Mouse (Mus musculus): Measurements from ENCODE around the gene Rock2.

Rock2 gene

DNA sequence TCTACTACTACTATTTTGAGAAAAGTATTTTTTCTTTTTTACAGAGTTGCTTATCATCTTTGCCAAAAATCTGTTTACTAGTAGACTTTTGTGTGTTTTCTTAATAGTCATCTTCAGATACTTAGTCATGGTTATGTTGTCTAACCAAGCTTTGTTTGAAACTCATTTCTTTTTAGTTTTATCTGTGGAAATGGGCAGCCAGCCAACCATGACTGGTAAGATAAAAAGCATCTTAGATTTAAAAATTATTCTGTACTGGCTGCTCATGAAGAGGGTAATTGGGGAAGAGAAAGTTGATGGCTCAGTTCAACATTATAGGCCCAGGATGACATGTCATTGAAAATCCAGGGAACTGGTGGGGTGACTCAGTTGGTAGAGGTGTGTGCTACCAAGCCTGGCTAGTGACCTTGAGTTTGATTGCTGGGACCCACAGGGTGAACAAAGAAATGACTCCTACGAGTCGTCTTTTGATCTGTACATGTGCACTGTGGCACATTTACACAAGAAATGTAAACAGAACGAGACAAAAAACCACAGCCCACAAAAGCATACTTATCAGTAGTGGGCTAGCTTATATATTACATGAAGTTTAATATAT lies 6.0 kb downstream of the Rock2 start:
- DNase-seq (ENCODE audit: low spot score): no peak

DNA sequence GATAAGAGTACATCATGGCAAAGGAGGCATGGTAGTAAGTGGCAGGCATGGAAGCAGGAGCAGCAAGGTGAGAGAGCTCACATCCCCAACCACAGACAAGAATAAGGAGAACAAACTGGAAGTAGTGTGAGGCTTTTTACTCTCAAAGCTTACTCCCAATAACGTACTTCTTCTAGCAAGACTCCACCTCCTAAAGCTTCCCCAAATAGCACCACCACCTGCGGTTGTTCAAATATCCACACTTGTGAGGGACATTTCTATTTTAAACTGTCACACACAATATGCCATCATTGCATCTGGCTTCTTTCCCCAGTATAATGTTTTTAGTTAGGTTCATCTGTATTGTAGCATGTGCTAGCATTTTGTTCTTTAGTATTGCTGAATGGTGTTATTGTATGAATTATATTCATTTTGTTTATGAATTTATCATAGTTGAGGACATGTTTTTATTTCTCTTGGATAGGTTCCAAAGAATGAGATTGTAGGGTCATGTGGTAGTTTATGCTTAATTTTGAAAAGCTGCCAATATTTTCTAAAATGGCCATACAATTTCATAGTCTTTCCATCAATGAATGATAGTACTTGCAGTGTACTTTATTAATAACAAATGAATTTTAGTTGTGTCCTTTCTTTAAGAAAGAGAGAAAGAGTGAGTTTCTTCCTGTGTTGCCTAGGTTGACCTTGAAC lies 9.4 kb downstream of the Rock2 start:
- no peak for DNase-seq (ENCODE audit: low spot score)

DNA sequence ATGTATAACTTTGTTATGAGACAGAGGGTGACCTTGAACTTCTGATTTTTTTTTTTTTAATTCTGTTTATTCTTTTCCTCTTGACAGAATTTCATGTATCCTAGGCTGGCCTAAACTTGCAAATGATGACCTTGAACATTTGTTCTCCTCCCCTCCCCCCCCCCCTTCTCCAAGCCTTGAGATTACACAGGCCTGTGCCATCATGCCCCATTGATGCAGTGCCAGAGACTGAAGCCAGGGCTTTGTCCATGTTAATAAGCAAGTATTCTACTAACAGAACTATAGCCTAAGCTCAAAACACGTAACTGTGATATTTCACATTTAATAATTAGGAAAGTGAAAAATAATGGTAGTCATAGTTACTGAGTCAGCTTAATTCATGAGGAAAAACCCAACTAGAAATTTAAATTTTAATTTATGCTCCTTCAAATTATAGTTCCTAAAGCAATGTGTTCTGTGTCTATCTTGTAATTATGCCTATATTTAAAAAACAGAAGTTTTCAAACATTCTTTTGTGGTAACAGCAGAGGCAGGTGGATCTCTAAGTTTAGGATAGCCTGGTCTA lies 12.7 kb downstream of the Rock2 start:
- no peak for DNase-seq (ENCODE audit: low spot score)

DNA sequence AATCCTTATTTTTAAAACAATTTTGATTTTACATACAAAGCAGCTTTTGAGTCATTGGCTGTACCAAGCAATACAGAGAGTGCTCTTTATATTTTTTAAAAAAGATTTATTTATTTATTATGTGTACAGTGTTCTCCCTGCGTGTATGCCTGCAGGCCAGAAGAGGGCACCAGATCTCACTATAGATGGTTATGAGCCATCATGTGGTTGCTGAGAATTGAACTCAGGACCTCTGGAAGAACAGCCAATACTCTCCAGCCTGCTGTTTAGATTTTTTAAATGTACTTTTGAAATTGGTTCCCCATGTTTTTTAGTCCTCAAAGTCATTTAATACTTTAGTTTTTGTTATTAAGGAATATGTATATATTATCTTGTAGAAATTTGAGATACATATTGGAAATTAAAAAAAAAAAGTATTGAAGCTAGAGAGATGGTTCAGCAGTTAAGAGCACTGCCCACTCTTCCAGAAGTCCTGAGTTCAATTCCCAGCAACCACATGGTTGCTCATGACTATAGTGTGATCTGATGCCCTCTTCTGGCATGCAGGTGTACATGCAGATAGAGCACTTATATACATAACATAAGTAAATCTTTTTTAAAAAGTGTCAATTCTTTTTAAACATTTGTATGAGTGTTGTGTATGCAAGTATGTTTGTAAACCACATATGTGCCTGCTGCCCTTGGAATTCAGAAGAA lies 13.4 kb downstream of the Rock2 start:
- DNase-seq (ENCODE audit: low spot score): no peak

DNA sequence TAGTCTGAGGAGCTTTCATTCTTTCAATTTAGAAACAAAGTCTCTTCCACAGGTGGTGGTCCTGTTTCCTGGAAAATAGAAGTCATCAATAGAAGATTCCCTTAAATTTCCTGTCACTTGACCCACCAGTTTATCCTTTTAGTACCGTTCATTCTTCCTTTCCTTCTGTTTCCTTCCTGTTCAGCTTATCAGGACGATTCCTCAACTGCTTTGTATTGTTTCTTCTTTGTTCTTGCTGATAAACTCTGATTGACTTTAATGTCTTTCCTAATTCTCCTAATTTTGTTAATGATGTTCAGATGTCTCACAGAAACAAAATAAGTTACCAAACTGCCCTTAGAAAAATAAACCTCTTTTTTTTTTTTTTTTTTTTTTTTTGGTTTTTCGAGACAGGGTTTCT lies 16.8 kb downstream of the Rock2 start:
- no peak for DNase-seq (ENCODE audit: low spot score)

DNA sequence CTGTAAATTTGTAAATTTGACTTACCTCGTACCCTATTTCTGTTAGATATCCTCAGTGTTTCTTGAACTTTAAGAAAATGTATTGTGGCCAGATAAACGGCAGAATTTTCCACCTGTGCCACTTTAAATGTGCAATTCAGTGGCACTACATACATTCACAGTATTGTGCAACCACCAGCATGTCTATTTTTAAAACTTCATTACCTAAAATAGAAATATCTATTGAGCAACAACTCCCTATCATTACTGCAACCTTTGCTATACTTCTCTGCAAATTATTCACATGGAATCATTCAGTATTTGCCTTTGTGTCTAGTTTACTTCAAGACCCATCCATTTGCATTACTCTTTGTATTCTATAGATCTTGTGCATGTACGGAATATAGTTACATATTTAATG lies 17.9 kb downstream of the Rock2 start:
- no peak for DNase-seq (ENCODE audit: low spot score)

DNA sequence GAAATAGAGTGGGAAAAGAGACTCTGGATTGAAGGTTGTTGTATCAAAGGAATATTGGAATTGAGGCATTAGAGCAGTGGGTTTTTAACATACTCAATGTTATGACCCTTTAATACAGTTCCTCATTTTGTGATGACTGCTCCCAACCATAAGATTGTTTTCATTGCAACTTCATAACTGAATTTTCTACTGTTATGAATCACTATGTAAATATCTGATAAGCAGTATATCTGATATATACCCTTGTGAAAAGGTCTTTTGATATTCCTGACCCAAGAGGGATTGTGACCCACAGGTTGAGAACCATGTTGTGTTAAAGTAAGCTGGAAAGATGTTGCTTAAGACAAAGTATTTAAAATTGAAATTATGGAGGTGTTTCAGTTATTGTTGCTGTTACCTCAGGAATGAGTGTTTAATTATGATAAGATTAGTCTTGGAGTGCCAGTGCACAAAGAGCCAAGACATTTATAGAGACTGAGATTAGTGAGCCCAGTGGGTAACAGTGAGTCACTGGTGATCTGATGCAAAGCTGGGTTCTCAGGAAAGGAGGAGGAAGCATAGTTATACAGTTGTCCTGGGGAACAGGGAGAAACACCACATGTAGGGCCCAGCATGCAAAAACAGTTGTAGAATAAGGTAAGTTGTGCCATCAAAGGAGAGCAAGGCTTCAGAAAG lies 25.6 kb downstream of the Rock2 start:
- no peak for DNase-seq (ENCODE audit: low spot score)

DNA sequence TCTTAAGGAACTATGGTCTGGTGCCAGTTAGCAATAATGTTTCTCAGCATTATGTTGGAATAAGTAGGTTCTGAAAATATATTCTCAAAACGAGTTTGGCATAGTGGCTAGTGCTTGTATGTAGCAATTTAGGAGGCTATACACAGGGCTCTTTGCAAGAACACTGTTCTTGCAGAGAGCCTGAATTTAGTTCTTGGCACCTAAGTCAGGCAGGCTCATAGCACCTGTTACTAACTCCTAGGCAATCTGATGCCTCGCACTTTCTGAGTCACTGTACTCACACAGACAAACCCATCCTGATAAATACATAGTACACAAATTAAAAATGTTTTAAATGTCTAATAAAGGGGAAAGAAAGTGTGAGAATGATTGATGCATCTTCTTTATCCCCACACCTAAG lies 33.2 kb downstream of the Rock2 start:
- DNase-seq (ENCODE audit: low spot score): no peak

DNA sequence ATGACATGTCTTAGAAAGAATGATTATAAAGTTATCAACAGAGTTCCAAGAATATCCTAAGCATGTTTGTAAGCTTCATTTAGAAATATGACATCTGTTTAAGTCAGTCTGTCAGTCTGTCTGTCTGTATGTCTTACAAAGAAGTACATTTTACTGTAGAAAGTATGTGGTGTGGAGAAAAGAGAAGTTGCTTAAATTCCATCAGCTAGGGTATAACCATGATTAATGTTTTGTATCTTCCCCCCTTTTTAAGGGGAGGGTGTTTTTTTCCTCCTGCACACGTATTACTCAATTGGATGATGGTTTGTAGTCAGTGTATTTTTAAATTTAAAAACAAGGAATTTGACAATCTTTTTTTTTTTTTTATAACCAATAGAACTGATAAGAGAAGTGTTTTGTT lies 39.7 kb downstream of the Rock2 start:
- DNase-seq (ENCODE audit: low spot score): no peak

DNA sequence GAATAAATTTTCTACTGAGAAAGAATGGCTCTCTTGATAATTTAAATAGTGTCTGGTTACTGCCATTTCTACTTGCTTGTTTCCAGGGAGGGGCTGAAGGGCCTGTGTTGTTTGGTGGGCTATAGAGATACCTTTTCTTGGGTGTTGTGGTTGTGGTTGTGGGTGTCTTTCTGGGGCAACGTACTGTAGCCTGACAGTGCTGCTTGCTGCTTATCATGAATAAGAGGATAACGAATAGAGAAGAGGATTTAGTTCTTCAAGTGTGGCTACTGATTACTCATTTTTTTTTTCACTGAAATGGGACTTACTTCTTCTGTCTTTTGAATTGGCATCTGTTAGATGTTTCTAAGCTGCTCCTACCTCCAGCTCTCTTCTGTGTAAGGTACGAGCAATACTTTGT lies 47.3 kb downstream of the Rock2 start:
- DNase-seq (ENCODE audit: low spot score): no peak

DNA sequence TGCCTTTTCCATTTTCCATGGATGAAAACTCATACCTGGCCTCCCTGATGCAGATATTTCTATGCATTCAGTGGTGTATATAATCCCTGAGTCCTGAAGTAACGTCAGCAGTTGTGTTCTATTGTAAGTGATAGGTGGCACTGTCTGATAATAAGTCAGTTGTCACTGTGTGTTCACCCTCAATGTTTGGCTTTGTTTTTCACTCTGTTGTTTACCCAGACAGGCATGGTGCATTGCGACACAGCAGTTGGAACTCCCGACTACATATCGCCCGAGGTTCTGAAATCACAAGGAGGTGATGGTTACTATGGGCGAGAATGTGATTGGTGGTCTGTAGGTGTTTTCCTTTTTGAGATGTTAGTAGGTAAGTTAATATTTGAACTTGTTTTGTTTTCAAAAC lies 53.5 kb downstream of the Rock2 start:
- no peak for DNase-seq (ENCODE audit: low spot score)

DNA sequence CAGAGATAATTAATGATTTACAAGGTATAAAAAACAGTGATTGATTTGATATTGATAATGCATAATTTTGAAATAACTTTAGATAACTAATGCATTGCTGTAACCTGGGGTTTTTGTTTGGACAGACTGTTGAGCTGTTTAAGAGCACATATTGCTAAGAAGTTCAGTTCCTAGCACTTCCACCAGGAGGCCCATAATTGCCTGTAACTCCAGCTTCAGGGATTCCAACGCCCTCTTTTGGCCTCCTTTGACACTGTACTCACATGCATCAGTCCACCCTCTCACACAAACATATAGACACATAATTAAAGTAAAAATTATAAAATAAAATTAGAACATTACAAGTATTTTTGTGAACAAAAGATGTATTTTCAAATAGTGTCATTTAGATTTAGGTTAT lies 64.2 kb downstream of the Rock2 start:
- no peak for DNase-seq (ENCODE audit: low spot score)

DNA sequence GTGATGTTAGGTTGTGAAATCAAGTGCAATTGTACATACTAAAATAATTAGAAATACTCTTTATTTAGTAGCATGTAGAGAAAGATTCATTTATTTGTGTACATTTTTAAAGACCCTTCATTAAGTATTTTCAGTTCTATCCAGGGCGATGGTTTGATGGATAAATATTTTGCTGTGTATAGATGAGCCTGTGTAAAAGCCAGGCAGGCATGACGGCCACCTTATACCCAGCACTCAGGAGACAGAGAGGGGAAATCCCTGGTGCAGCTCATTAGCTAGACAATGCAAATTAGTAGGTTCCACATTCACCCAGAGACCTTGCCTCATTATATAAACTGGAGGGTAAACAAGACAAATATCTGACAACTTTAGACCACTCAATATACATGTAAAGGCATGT lies 68.7 kb downstream of the Rock2 start:
- DNase-seq (ENCODE audit: low spot score): no peak

DNA sequence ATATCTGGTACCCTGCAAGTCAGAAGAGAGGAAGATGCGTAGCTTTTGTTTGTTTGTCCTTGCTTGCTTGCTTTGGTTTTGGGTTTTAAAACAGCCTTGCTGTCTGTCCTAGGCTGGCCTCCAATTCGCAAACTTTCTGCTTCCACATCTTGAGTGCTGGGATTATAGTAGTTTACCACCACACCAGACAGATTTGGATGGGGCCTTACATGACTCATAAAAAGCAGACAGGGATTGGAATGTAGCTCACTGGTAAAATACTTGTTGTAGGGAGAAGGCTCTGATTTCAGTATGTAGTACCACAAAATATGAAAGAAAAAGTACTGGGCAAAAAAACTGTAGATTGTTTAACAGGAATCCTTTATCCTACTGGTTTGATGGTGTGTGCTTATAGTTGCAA lies 72.1 kb downstream of the Rock2 start:
- no peak for DNase-seq (ENCODE audit: low spot score)

DNA sequence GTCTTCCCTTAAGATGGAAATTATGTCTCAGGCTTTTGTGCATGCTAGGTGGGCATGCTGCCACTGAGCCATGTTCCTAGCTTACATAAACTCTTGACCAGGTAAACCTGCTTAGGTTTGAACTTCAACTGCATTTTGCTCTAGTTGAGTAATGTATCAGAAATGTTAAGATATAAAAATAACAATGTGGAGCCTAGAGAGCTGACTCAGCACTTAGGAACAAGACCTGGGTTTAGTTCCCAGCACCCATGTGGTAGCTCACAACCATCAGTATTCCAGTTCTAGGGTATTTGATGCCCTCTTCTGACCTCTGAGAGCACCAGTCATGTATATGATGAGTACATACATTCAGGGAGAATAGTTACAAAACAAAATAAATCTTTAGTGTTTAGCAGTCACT lies 82.4 kb downstream of the Rock2 start:
- DNase-seq (ENCODE audit: low spot score): no peak

DNA sequence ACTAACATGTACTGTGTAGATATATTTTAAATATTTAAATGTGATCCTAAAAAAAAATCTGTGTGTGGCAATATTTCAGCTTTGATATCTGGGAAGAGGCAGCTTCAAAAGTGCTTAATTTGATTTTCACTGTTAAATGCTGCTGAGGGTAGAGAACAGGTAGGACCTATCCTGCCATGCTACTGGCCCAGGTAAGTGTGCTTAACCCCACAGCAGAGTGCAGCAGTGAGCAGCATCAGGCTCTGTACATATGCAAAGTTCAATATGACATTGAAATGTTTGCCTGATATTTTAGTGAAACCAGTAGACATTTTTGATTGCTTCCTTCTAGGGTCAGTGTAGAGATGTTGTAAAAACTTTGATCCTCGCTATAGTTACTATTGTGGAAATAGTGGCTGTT lies 91.1 kb downstream of the Rock2 start:
- no peak for DNase-seq (ENCODE audit: low spot score)

DNA sequence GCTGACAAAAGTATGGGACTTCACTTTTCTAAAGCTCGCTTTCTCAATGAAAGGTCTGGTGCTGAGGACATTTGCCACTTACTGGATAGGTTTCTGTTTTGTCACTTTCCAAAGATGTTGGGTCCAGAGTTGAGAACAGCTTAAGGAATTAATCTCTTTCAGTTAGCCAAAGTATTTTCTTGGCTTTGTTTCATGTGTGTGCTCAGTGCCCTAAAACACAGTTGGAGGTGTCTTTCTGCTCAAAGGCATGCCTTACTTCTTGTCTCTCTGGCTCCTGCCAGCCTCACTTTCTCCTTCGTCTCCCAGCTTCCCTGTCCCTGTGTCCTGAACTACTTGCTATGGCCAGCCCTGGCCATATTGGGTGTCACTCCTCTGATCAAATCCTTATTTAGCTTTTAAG lies 96.7 kb downstream of the Rock2 start:
- no peak for DNase-seq (ENCODE audit: low spot score)

DNA sequence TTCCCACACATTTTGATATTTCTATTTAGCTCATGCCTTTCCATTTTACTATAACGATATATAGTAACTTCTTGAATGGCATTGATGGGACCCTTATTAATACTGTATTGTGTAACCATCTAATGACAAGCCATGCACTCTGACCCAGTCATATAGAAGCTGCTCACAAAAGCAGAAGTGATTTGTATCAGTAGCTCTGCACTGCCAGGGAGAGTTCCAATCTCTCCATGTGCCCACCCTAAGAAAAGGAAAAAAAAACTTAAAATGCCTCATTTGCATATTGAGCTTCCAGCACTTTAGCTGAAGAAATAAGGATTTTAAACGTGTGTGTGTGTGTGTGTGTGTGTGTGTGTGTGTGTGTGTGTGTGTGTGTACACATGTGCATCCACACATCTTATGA lies 97.7 kb downstream of the Rock2 start:
- no peak for DNase-seq (ENCODE audit: low spot score)

DNA sequence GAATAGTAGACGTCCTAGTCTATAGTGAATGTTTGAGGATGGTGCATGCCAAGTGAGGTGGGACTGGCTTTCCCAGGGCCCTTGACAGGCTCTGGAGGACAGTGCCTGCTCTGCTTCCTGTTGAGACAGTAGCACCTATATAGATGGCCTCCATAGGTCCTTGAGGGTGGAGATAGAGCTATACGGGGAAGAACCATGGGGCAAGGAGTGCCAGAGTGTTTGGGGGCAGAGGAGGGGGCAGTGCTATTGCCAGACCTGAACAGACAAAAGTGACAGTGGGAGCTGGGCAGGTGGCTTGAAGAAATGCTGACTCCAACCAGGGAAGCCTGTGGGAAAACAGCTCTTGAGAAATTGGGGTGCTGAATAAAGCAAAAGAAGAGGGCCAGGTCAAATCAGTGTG lies 99.6 kb downstream of the Rock2 start:
- DNase-seq (ENCODE audit: low spot score): no peak

DNA sequence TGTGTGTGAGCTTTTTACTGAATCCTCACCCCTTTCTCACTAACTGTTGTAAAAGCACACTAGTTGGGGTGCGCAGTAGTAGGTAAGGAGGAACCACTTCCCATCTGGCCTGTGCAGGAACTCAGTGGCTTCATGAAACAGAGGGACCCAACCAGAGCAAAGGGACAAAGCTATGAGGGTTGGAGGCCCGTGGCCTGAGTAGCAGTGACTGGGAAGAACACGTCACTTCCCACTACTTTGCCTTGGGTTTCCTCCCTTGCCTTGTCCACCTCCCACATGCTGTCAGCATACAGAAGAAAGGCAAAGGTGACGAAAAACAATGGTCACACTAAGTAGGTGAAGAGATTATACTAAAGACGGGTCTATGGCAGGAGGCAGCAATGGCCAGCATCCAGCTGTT lies 101.6 kb downstream of the Rock2 start:
- no peak for DNase-seq (ENCODE audit: low spot score)

DNA sequence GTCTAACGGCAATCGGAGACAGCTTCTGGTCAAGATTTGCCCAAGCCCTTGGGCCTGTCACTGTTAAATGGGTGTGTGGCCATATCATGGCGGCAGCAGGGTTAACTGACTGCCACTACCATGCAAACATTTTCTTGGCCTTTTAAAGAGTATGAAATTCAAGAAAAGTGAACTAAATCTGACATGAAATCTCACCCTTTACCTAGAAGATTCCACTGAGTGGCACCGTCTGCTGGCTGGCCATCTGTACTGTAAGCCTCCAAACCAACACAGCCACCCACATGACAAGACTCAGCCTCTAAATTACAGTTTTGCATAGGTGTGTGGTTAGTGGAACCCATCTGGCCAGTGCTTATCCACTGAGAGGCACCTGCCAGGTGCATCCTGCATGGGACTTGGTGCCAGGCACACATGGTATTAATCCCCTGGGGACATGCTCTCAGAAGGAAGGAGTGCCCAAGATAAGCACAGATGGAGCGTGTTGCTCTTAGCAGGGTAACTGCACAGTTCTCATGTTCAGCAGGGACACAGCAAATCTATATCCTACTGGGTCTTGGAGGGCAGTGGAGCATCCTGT lies 102.3 kb downstream of the Rock2 start:
- no peak for DNase-seq (ENCODE audit: low spot score)

DNA sequence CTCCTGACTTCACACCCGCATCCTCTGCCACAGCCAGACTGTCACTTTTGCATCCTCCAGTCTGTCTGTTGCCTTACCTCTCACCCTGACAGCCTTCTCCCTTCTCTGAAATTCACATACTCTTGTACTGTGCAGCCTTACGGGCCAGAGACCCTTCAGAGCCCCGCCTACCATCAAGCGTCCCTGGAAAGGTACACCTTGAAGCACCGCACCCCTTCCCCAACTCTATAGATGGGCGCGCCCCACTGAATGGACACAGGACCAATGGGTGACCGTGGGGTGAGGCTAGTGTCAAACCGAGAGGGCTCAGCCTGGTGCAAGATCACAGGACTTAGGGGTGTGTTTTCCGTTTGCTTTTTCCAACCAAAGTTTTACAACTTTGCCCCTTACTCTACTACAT lies 104.5 kb downstream of the Rock2 start:
- DNase-seq (ENCODE audit: low spot score): no peak

Measured in layer of hippocampus, adult 9-10 months (tissue).